Mouse (Mus musculus) lung, embryonic 16.5 days (tissue): ENCODE measurements around the gene Cxcr5. TPM values are rescaled to one million over a fixed set of nuclear protein-coding genes. Genes with fewer than 3 reads are reported as not detected.
A peak's percentile ranks its signal among the peaks of the same experiment; 100 is the strongest.
"Not testable (repeated sequence)": the region's sequence is repeated elsewhere in the genome, so short reads cannot be mapped to it uniquely, and the experiment has no call there.

Experiments
- ATAC-seq: fragments of 200-750 bp; cut with Nextera tagmentation; 2 replicates; pipeline ENCODE4 v1.8.0; 2017; ENCODE audit warnings: low read depth, mild to moderate bottlenecking, moderate library complexity
- H3K27ac ChIP-seq: fragments of 300-500 bp; sonication (generic); 2 replicates; pipeline ENCODE4 v1.5.1; 2014; ENCODE audit warnings: mild to moderate bottlenecking, control low read depth, low read length
- H3K27me3 ChIP-seq: fragments of 300-500 bp; sonication (generic); 2 replicates; pipeline ENCODE4 v1.6.1; 2014; ENCODE audit warnings: low read depth, low read length, mixed read lengths; ENCODE audit not compliant: control insufficient read depth, insufficient read depth
- H3K36me3 ChIP-seq: fragments of 300-500 bp; sonication (generic); 2 replicates; pipeline ENCODE4 v1.6.1; 2014; ENCODE audit warnings: low read length; ENCODE audit not compliant: control insufficient read depth, insufficient read depth
- H3K4me1 ChIP-seq: fragments of 300-500 bp; sonication (generic); replicated peaks from 2 replicates; pipeline ENCODE4 v1.6.1; 2014; ENCODE audit warnings: low read length, mixed read lengths; ENCODE audit not compliant: control insufficient read depth, insufficient read depth
- H3K4me2 ChIP-seq: fragments of 300-500 bp; sonication (generic); 2 replicates; pipeline ENCODE4 v1.6.1; 2014; ENCODE audit warnings: low read depth, low read length, control low read depth
- H3K4me3 ChIP-seq: fragments of 300-500 bp; sonication (generic); 2 replicates; pipeline ENCODE4 v1.5.1; 2014; ENCODE audit warnings: mild to moderate bottlenecking, low read length, control low read depth
- H3K9ac ChIP-seq: fragments of 300-500 bp; sonication (generic); 2 replicates; pipeline ENCODE4 v1.6.1; 2014; ENCODE audit warnings: low read length, control low read depth
- H3K9me3 ChIP-seq: fragments of 300-500 bp; sonication (generic); 2 replicates; pipeline ENCODE4 v1.6.1; 2016; ENCODE audit warnings: low read length; ENCODE audit not compliant: control insufficient read depth
- WGBS: fragments of 180-500 bp; shearing (Covaris S2); extraction: QIAGEN DNeasy Blood & Tissue Kit; methylation state at CpG from one replicate; pipeline ENCODE4 v1.1.7; 2014; 5-methylcytosine and 5-hydroxymethylcytosine counted together
- polyA plus RNA-seq: library from polyadenylated mRNA; unstranded; fragments of >200 nt; fragmentation: Nextera tagmentation; extraction: Ambion mirVana; gene quantifications from 2 replicates; pipeline ENCODE4 v1.2.1, GENCODE M21; 2015

The Cxcr5 gene
- polyA plus RNA-seq, 1 experiment from 2014 or later: 0.08 TPM

DNA sequence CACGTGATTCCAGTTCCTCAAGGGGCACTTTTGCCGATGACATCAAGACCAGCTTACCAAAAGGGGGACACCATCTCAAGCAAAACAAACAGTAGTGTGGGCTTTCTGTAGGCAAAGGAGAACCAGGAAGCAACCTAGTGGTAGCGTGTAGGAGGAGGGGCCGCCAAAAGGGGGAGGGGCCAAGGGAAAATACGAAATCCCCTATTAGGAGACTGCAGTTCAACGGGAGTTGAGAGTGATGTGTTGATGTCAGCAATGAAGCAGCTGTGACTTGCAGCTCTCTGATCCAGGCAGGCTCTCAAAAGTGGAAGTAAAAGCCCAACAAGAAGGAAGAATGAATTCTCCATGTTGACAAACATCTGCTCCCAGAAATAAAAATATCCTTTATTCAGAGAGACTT is 17.7 kb upstream of the Cxcr5 start:
- Histone ChIP-seq H3K4me1 (no peaks in the 10 kb centered on the region), H3K27ac (no peak overlapping the region), H3K4me3 (no peak overlapping the region), H3K4me2 (peak overlapping the region; percentile 4), H3K9ac (no peak overlapping the region), H3K36me3 (no peaks in the 10 kb centered on the region), H3K9me3 (0 out of 2 replicates have a peak, but pooled peaks cover 2% of the 10 kb centered on the region), H3K27me3 (no peaks in the 10 kb centered on the region)
- 16% methylated on average over 6 of the region's 6 CpGs for WGBS
- ATAC-seq: peak; percentile 89

DNA sequence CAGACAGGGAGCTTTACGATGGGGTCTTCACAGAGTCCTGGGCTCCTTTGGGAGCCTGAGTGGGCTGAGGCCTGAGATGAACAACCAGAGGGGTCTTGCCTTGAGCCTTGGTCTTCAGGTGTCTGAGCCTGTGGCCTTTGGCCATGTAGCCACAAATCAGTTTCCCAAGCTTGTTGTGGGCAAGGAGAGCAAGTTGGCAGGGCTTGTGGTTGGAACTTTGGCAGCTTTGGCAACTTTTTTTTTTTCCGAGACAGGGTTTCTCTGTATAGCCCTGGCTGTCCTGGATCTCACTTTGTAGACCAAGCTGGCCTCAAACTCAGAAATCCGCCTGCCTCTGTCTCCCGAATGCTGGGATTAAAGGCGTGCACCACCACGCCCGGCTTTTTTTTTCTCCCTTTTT is 14.4 kb upstream of the Cxcr5 start:
- H3K27me3 ChIP-seq, H3K4me1 ChIP-seq, H3K36me3 ChIP-seq, H3K9ac ChIP-seq, ATAC-seq, H3K4me2 ChIP-seq, H3K27ac ChIP-seq, H3K9me3 ChIP-seq, H3K4me3 ChIP-seq: not testable (repeated sequence)
- 87% methylated on average over 7 of the region's 7 CpGs for WGBS

DNA sequence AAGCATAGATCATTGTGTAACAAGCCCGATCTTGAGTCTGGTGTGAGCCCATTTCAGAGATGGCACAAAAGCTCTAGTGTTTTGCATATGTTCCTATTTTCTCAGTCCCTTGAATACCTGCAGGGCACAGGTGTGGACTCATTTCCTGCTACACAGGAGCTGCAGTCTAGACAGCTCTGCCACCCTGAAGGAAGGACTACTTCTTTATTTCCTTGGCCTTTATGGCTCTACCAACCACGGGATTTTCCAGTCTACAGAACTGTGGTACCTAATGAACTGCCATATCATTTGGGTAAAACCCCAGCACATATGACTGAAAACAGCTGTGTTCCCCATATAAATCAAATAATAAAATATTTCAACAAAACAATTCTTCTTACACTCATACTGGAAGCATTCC is 13.4 kb upstream of the Cxcr5 start:
- 86% methylated on average over 2 of the region's 2 CpGs for WGBS
- Histone ChIP-seq H3K36me3 (no peaks in the 10 kb centered on the region), H3K4me1 (no peaks in the 10 kb centered on the region), H3K4me2 (no peak overlapping the region), H3K27me3 (no peaks in the 10 kb centered on the region), H3K4me3 (no peak overlapping the region), H3K27ac (no peak overlapping the region), H3K9ac (no peak overlapping the region), H3K9me3 (no peaks in the 10 kb centered on the region)
- no peak for ATAC-seq

GRCm38 (mm10) chr9:44573306-44573705 is 11.6 kb upstream of the Cxcr5 start:
- ATAC-seq: no peak
- Histone ChIP-seq H3K36me3 (no peaks in the 10 kb centered on the region), H3K27ac (no peak overlapping the region), H3K4me1 (no peaks in the 10 kb centered on the region), H3K9me3 (no peaks in the 10 kb centered on the region), H3K27me3 (no peaks in the 10 kb centered on the region), H3K4me2 (no peak overlapping the region), H3K9ac (no peak overlapping the region), H3K4me3 (no peak overlapping the region)
- 57% methylated on average over 4 of the region's 4 CpGs for WGBS

DNA sequence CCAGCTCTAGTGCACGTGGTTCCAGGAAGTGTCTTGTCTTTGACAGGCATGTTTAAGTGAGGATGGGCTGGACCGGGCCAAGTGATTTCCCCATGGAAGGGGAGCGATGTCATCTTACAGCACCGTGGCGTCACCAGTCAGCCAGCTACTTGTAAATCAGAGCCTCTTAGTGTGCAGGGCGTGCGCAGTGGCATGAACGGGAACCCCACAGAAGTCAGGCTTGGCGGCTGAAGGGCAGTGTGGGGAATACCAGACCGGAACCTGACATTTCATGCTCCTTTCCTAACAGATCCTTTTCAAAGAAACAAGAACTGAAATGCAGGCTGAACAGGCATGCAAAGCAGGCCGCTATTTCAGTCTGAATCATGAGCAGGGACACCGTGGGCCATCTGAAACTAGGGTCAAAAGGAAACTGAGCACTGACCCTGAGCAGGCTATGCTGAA is 9.3 kb upstream of the Cxcr5 start:
- Histone ChIP-seq H3K36me3 (no peaks in the 10 kb centered on the region), H3K4me2 (no peak overlapping the region), H3K9me3 (no peaks in the 10 kb centered on the region), H3K4me1 (no peaks in the 10 kb centered on the region), H3K27ac (no peak overlapping the region), H3K4me3 (no peak overlapping the region), H3K27me3 (no peaks in the 10 kb centered on the region), H3K9ac (no peak overlapping the region)
- 74% methylated on average over 12 of the region's 12 CpGs for WGBS
- ATAC-seq: no peak

- no peak overlapping the region for H3K4me2 ChIP-seq
- H3K9ac ChIP-seq: no peak overlapping the region
- no peaks in the 10 kb centered on the region for H3K9me3 ChIP-seq
- no peaks in the 10 kb centered on the region for H3K4me1 ChIP-seq
- H3K27ac ChIP-seq: no peak overlapping the region
- 47% methylated on average over 7 of the region's 7 CpGs for WGBS
- no peaks in the 10 kb centered on the region for H3K27me3 ChIP-seq
- no peaks in the 10 kb centered on the region for H3K36me3 ChIP-seq
- no peak overlapping the region for H3K4me3 ChIP-seq
- ATAC-seq: no peak
Observed at GRCm38 (mm10) chr9:44568083-44568455, 6.4 kb upstream of the Cxcr5 start.

DNA sequence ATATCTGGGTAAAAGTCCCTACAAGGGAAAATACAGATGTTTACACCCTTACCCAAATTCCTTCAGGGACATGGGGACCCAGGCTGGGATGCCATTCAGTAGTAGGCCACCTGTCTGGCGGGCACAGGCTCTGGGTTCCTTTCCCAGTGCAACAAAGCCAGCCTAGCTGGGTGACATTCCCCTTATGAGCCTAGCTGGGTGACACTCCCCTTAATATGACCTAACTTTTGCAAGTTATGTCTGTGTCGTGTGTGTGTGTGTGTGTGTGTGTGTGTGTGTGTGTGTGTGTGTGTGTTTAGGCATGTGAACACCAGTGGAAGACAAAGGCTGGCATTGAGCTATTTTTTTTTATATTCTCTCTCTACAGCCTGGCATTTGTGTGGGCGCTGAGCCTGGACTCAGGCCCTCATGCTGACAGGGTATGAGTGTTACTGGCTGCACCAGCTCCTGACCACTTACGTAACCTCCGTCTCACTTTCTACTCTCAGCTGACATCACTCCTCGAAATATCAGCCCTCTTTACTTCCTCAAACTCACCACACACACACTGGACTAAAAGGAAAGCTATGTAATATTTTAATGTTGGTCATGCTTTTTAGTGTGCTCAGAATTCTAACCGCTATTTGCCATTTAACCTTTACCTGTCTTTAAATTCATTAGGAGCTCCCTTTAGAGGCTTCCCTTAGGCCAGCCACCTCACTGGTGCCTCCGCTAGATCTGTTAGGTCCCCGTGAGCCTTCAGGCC is 5.8 kb upstream of the Cxcr5 start:
- ATAC-seq: peak; percentile 64
- Histone ChIP-seq H3K4me2 (no peak overlapping the region), H3K27me3 (no peaks in the 10 kb centered on the region), H3K4me3 (no peak overlapping the region), H3K9ac (no peak overlapping the region), H3K27ac (no peak overlapping the region), H3K36me3 (no peaks in the 10 kb centered on the region), H3K4me1 (no peaks in the 10 kb centered on the region), H3K9me3 (no peaks in the 10 kb centered on the region)
- 54% methylated on average over 9 of the region's 9 CpGs for WGBS

DNA sequence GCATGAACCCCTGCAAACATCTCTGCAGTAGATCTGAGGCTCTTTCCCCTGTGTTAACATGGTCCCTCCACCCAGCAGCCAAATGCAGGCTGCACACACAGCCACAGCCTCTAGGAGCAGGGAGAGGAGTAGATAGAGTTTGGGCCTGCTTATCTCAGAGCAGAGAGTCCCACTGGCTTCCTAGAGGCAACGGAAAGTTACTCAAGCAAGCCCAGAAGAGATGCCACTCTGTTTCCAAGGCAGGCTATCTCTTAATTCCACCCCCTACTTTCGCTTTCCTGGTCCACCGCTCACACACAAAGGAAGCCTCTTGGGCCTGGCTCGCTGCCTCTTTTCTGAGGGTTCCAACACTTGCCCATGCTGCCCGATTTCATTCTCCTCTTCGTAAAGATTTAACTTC is 3.7 kb upstream of the Cxcr5 start:
- Histone ChIP-seq H3K9me3 (no peaks in the 10 kb centered on the region), H3K4me1 (no peaks in the 10 kb centered on the region), H3K36me3 (no peaks in the 10 kb centered on the region), H3K27ac (no peak overlapping the region), H3K27me3 (no peaks in the 10 kb centered on the region), H3K4me3 (no peak overlapping the region), H3K9ac (no peak overlapping the region), H3K4me2 (no peak overlapping the region)
- no peak for ATAC-seq
- WGBS: 79% methylated on average over 6 of the region's 6 CpGs

- H3K9me3 ChIP-seq: no peaks in the 10 kb centered on the region
- H3K36me3 ChIP-seq: no peaks in the 10 kb centered on the region
- H3K4me3 ChIP-seq: no peak overlapping the region
- no peak overlapping the region for H3K4me2 ChIP-seq
- no peak overlapping the region for H3K9ac ChIP-seq
- no peak for ATAC-seq
- WGBS: 42% methylated on average over 12 of the region's 12 CpGs
- H3K4me1 ChIP-seq: no peaks in the 10 kb centered on the region
- no peak overlapping the region for H3K27ac ChIP-seq
- H3K27me3 ChIP-seq: no peaks in the 10 kb centered on the region
Observed at GRCm38 (mm10) chr9:44562936-44563335, 1.3 kb upstream of the Cxcr5 start.

DNA sequence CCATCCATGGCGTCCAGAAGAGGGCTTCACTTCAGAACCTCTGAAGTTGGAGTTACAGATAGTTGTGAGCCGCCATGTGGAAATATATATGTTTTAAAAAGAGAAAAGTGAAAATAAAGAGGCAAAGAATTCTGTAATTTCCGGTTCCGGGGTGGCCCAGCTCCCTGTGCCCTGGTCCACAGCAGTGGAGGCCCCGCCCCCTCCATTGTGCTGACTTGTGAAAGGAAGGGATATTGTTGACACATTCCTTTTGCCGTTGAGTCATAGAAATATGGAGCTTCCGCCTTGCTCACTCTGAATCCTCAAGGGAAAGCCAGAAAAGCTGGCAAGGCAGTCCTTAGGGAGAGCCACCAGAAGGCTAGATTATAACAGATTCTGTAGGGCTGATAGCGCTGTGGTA is 9.5 kb downstream of the Cxcr5 start:
- no peak overlapping the region for H3K4me2 ChIP-seq
- 54% methylated on average over 8 of the region's 8 CpGs for WGBS
- H3K9ac ChIP-seq: no peak overlapping the region
- H3K36me3 ChIP-seq: no peaks in the 10 kb centered on the region
- H3K9me3 ChIP-seq: no peaks in the 10 kb centered on the region
- H3K27ac ChIP-seq: no peak overlapping the region
- no peaks in the 10 kb centered on the region; the same call in 1 of the 2 replicates for H3K4me1 ChIP-seq
- peak; percentile 84 for ATAC-seq
- no peaks in the 10 kb centered on the region for H3K27me3 ChIP-seq
- H3K4me3 ChIP-seq: no peak overlapping the region
